Mouse (Mus musculus): ENCODE data around the gene Fbxl8. TPM values are rescaled to one million over a fixed set of nuclear protein-coding genes. Genes with fewer than 3 reads are reported as not detected.

Gene Fbxl8
- polyA plus RNA-seq, 1 experiment from 2014 or later, result 0.64 TPM

- Histone ChIP-seq H3K4me1 (0 out of 2 replicates have a peak, but pooled peaks cover 4% of the 10 kb centered on the region), H3K27me3 (ENCODE audit: low read depth, poor library complexity, severe bottlenecking) (no peaks in the 10 kb centered on the region), H3K27ac (replicated peaks) (no peak overlapping the region), H3K4me3 (no peak overlapping the region), H3K9me3 (replicated peaks) (no peaks in the 10 kb centered on the region), H3K36me3 (peaks cover 87% of the 10 kb centered on the region)
- 90% methylated on average over 4 of the region's 4 CpGs for WGBS
- DNase-seq (ENCODE audit: low spot score), result no peak
These were observed 53.5 kb downstream of the Fbxl8 start for GRCm38 (mm10) chr8:105317941-105318340.

- H3K4me1 ChIP-seq, result 0 out of 2 replicates have a peak, but pooled peaks cover 3% of the 10 kb centered on the region
- no peaks in the 10 kb centered on the region for H3K27me3 ChIP-seq (ENCODE audit: low read depth, poor library complexity, severe bottlenecking)
- no peak for DNase-seq (ENCODE audit: low spot score)
- peaks cover 82% of the 10 kb centered on the region for H3K36me3 ChIP-seq
- WGBS, result 83% methylated on average over 11 of the region's 11 CpGs
- no peak overlapping the region for H3K4me3 ChIP-seq
- H3K27ac ChIP-seq (replicated peaks), result no peak overlapping the region
- no peaks in the 10 kb centered on the region for H3K9me3 ChIP-seq (replicated peaks)
These were observed 54.3 kb downstream of the Fbxl8 start for GRCm38 (mm10) chr8:105318662-105319190.

MicroRNAs encoded within 50 kb of the gene (microRNA counts, 519-probe panel; counts per million panel counts)
- microRNA mmu-miR-328, result 2,695 counts per million, percentile 8 among the panel's probes with 10 or more counts

Small RNA genes within 50 kb of the gene (microRNA-seq; reads per million reads assigned to microRNA genes)
- gene Gm27320 (not detected), gene Mir328 (191 reads per million, percentile 59 among the genes with 10 or more reads in this experiment)

Other genes starting within 250 kb of the Fbxl8 start
- not detected in 2 replicates for gene Ces3a, start 216.0 kb upstream of the Fbxl8 start, polyA plus RNA-seq (2016; fragmentation: Nextera tagmentation; extraction: Ambion mirVana)
- gene Ces3b, start 180.9 kb upstream of the Fbxl8 start, polyA plus RNA-seq (2016; fragmentation: Nextera tagmentation; extraction: Ambion mirVana), result not detected in 2 replicates
- gene Ces4a, start 132.8 kb upstream of the Fbxl8 start, polyA plus RNA-seq (2016; fragmentation: Nextera tagmentation; extraction: Ambion mirVana), result not detected in 2 replicates
- 41.8 and 46.7 TPM in 2 replicates for gene Cbfb, start 94.0 kb upstream of the Fbxl8 start, polyA plus RNA-seq (2016; fragmentation: Nextera tagmentation; extraction: Ambion mirVana)
- 27.1 and 28.5 TPM in 2 replicates for gene D230025D16Rik, start 39.5 kb upstream of the Fbxl8 start, polyA plus RNA-seq (2016; fragmentation: Nextera tagmentation; extraction: Ambion mirVana)
- gene B3gnt9, start 9.5 kb upstream of the Fbxl8 start, polyA plus RNA-seq (2016; fragmentation: Nextera tagmentation; extraction: Ambion mirVana), result 2.4 and 4.2 TPM in 2 replicates
- 13.6 and 14.6 TPM in 2 replicates for gene Tradd, start within 50 bp of the Fbxl8 start, polyA plus RNA-seq (2016; fragmentation: Nextera tagmentation; extraction: Ambion mirVana)
- 0.10 TPM in 1 of 2 replicates, not detected in the other for gene Hsf4, start 5.2 kb downstream of the Fbxl8 start, polyA plus RNA-seq (2016; fragmentation: Nextera tagmentation; extraction: Ambion mirVana)
- gene Nol3, start 11.5 kb downstream of the Fbxl8 start, polyA plus RNA-seq (2016; fragmentation: Nextera tagmentation; extraction: Ambion mirVana), result 1.4 and 2.3 TPM in 2 replicates
- gene 4931428F04Rik, start 25.2 kb downstream of the Fbxl8 start, polyA plus RNA-seq (2016; fragmentation: Nextera tagmentation; extraction: Ambion mirVana), result 26.4 and 36.8 TPM in 2 replicates
- 10.2 and 11.4 TPM in 2 replicates for gene Exoc3l, start 31.5 kb downstream of the Fbxl8 start, polyA plus RNA-seq (2016; fragmentation: Nextera tagmentation; extraction: Ambion mirVana)
- gene E2f4, start 33.0 kb downstream of the Fbxl8 start, polyA plus RNA-seq (2016; fragmentation: Nextera tagmentation; extraction: Ambion mirVana), result 117 and 124 TPM in 2 replicates
- gene Elmo3, start 41.0 kb downstream of the Fbxl8 start, polyA plus RNA-seq (2016; fragmentation: Nextera tagmentation; extraction: Ambion mirVana), result 1.3 and 1.5 TPM in 2 replicates
- gene Lrrc29, start 61.6 kb downstream of the Fbxl8 start, polyA plus RNA-seq (2016; fragmentation: Nextera tagmentation; extraction: Ambion mirVana), result 1.2 and 1.7 TPM in 2 replicates
- gene Tmem208, start 61.7 kb downstream of the Fbxl8 start, polyA plus RNA-seq (2016; fragmentation: Nextera tagmentation; extraction: Ambion mirVana), result 105 and 106 TPM in 2 replicates
- 1.9 and 2.2 TPM in 2 replicates for gene Fhod1, start 83.3 kb downstream of the Fbxl8 start, polyA plus RNA-seq (2016; fragmentation: Nextera tagmentation; extraction: Ambion mirVana)
- 4.1 TPM in 2 replicates for gene Slc9a5, start 84.2 kb downstream of the Fbxl8 start, polyA plus RNA-seq (2016; fragmentation: Nextera tagmentation; extraction: Ambion mirVana)
- gene Plekhg4, start 108.6 kb downstream of the Fbxl8 start, polyA plus RNA-seq (2016; fragmentation: Nextera tagmentation; extraction: Ambion mirVana), result 0.49 and 0.51 TPM in 2 replicates
- gene Kctd19, start 148.9 kb downstream of the Fbxl8 start, polyA plus RNA-seq (2016; fragmentation: Nextera tagmentation; extraction: Ambion mirVana), result 0.07 TPM in 1 of 2 replicates, not detected in the other
- 2.6 and 3.7 TPM in 2 replicates for gene Lrrc36, start 148.9 kb downstream of the Fbxl8 start, polyA plus RNA-seq (2016; fragmentation: Nextera tagmentation; extraction: Ambion mirVana)
- 94.4 and 100.0 TPM in 2 replicates for gene Tppp3, start 206.9 kb downstream of the Fbxl8 start, polyA plus RNA-seq (2016; fragmentation: Nextera tagmentation; extraction: Ambion mirVana)
- gene Zdhhc1, start 232.3 kb downstream of the Fbxl8 start, polyA plus RNA-seq (2016; fragmentation: Nextera tagmentation; extraction: Ambion mirVana), result 18.6 and 24.0 TPM in 2 replicates

Measured in midbrain, embryonic 10.5 days (tissue).